Mouse (Mus musculus): ENCODE measurements around the gene Gm20388.

GRCm38 (mm10) chr8:122330446-122331133 lies 2419.9 kb downstream of the Gm20388 start:
- no peak for TF ChIP-seq ZNF384 (IDR thresholded peaks at IDR 0.05; ENCODE audit: low read depth, low read length)
- no peak for TF ChIP-seq MAFK (IDR thresholded peaks at IDR 0.05; ENCODE audit: insufficient read depth, low read depth, low read length)
- no peak for TF ChIP-seq ZC3H11A (IDR thresholded peaks at IDR 0.05; ENCODE audit: borderline replicate concordance, low read depth, low read length)
